Mouse (Mus musculus): ENCODE data around the gene Resf1. TPM values are rescaled to one million over a fixed set of nuclear protein-coding genes. Genes with fewer than 3 reads are reported as not detected.
"Not testable (repeated sequence)": the region's sequence is repeated elsewhere in the genome, so short reads cannot be mapped to it uniquely, and the experiment has no call there.

Resf1 gene
- polyA plus RNA-seq, 1 experiment from 2014 or later = 42.0 TPM

DNA sequence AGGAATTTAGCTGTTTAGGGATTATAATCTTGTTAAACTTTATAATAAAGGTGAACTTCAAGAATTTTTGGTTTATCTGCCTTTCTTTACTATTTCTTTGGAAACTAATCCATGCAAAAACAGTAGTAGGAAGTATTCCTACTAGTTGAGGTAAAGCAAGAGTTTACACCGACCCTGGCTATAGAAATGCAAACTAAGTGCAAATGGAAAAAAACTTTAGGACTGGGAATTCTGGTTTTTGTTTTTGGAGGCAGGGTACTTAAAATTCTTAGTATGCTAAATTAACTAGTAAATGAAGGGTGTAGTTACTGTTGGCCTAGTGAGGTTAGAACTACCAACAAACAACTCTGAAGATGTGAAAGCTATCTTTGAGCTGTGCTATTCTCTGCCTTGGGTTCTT is 3.0 kb downstream of the Resf1 start:
- H3K4me1 ChIP-seq = peaks cover 22% of the 10 kb centered on the region
- no peak overlapping the region for H3K4me3 ChIP-seq
- peaks cover 59% of the 10 kb centered on the region for H3K36me3 ChIP-seq (replicated peaks)
- no peak for DNase-seq (ENCODE audit: extremely low spot score, low spot score)
- WGBS = 80% methylated on average over 1 of the region's 1 CpGs
- H3K27me3 ChIP-seq (ENCODE audit: poor library complexity, severe bottlenecking) = no peaks in the 10 kb centered on the region
- no peak overlapping the region for H3K27ac ChIP-seq
- H3K9me3 ChIP-seq = no peaks in the 10 kb centered on the region

DNA sequence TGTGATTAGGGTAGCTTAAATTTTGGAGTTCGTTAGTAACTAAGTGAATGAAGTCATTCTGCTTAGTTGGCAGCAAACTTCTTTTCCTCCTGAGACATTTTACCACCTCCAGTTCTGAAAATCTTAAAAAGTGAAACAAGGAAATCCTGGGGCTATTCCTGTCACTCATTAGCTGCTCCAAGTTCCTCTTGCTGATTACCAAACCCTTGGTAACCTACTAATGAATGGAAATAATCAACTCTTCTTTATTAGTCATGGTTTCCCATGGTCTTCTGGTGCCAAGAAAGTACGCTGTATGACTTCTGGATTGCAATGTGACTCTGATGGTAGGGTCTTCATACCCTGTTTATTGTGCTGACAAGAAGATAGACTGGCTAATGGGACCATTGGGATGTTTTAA is 5.7 kb downstream of the Resf1 start:
- H3K36me3 ChIP-seq (replicated peaks) = peaks cover 83% of the 10 kb centered on the region
- WGBS = 87% methylated on average over 2 of the region's 2 CpGs

DNA sequence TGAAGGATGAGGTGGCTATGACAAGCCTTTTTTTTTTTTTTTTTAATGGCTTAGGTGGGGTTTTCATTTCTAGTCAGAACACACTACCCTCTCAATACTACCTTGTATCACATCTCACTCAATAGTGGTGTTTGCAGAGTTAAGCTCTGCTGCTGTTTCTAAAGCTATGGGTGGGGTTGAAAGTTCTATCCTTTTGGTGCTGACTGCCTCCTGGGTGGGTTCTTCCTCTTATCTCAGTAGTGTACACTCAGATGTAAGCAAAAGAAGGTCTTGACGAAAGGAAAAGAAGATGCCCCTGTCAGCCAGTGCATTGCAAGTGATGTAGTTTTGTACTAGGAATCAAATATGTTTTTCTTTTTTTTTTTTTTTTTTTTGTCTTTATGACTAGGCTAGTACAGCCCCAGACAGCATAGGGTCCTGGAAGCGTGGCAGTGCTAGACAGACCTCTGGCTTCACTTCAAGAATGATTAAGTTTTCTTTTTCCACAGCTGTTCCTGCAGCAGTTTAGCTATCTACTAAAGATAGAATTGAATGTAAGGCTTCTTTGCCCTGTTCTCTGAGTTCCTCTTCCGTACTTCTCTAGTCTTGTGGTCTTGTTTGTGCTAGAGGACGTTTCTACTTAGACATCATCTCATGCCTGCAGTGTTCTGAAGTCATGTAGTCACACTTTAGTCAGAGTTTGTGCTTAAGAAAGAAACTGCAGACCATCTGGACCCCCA is 14.5 kb downstream of the Resf1 start:
- Histone ChIP-seq H3K36me3 (replicated peaks) (peaks cover 96% of the 10 kb centered on the region), H3K9me3 (no peaks in the 10 kb centered on the region), H3K4me1 (no peaks in the 10 kb centered on the region), H3K4me3 (no peak overlapping the region), H3K27ac (no peak overlapping the region), H3K27me3 (ENCODE audit: poor library complexity, severe bottlenecking) (no peaks in the 10 kb centered on the region)
- WGBS = 93% methylated on average over 4 of the region's 4 CpGs
- no peak for DNase-seq (ENCODE audit: extremely low spot score, low spot score)

More for the DNA sequence above, 5.7 kb downstream of the Resf1 start:
- Histone ChIP-seq H3K9me3 (no peaks in the 10 kb centered on the region), H3K27me3 (ENCODE audit: poor library complexity, severe bottlenecking) (no peaks in the 10 kb centered on the region), H3K4me1 (peaks cover 13% of the 10 kb centered on the region), H3K27ac (no peak overlapping the region), H3K4me3 (no peak overlapping the region)
- no peak for DNase-seq (ENCODE audit: extremely low spot score, low spot score)

DNA sequence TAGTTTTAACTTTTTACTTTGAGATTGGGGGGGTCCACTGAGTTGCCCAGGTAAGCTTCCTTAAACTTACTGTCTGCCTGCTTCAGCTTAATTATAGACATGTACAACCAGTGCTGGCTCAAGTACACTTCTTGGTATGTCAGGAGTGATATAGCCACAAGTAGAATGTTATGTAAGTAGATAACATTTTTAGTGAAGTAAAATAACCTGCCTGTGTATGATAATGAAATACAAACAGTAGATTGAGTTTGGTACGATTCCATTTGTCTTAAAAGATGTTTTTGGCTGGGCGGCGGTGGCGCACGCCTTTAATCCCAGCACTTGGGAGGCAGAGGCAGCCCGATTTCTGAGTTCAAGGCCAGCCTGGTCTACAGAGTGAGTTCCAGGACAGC is 15.0 kb downstream of the Resf1 start:
- H3K36me3 ChIP-seq (replicated peaks) = peaks cover 99% of the 10 kb centered on the region
- no peak overlapping the region for H3K27ac ChIP-seq
- 97% methylated on average over 6 of the region's 6 CpGs for WGBS
- no peaks in the 10 kb centered on the region for H3K9me3 ChIP-seq
- DNase-seq (ENCODE audit: extremely low spot score, low spot score) = no peak
- no peaks in the 10 kb centered on the region for H3K4me1 ChIP-seq
- H3K4me3 ChIP-seq = no peak overlapping the region
- H3K27me3 ChIP-seq (ENCODE audit: poor library complexity, severe bottlenecking) = no peaks in the 10 kb centered on the region

DNA sequence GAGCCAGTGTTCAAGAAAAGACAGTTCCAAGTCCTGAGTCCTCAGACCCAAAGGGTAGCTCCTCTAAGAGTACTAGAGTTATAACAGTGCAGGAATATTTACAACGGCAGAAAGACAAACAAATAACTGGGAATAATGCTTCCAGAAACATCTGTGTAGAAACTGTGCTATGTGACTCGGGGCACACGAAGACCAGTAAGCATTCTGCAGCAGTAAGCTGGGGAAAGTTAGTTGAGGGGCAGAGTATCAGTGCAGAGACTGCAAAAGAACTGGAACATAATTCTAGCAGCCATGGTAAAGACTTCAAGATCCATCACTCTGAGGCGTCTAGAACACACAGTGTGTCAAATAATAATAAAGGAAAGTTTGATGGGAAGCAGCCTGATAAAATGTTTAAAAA is 19.9 kb downstream of the Resf1 start:
- Histone ChIP-seq H3K4me3 (no peak overlapping the region), H3K27me3 (ENCODE audit: poor library complexity, severe bottlenecking) (no peaks in the 10 kb centered on the region), H3K27ac (no peak overlapping the region), H3K9me3 (no peaks in the 10 kb centered on the region), H3K36me3 (replicated peaks) (peaks cover 98% of the 10 kb centered on the region), H3K4me1 (no peaks in the 10 kb centered on the region)
- no peak for DNase-seq (ENCODE audit: extremely low spot score, low spot score)
- 94% methylated on average over 4 of the region's 4 CpGs for WGBS

DNA sequence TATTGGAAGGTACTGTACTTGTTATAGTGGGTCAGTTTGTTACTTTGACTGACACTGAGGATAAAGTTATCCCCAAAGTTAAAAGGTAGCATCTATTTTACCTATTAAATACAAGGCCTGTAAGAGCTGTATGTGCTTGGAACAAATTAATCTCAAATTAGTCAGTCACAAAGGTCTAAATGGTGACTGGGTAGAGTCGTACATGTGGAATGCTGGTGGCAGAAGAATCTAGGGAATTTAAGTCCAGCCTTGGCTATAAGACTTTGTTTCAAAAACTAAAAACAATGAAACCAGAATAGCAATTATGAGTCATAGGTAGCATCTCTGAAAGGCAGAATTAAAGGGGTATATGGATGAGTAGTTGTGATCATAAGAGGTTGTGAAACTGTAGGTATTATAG is 21.1 kb downstream of the Resf1 start:
- Histone ChIP-seq H3K36me3 (replicated peaks) (peaks cover 98% of the 10 kb centered on the region), H3K27ac (no peak overlapping the region), H3K27me3 (ENCODE audit: poor library complexity, severe bottlenecking) (no peaks in the 10 kb centered on the region), H3K4me3 (no peak overlapping the region), H3K4me1 (no peaks in the 10 kb centered on the region), H3K9me3 (no peaks in the 10 kb centered on the region)
- no peak for DNase-seq (ENCODE audit: extremely low spot score, low spot score)
- WGBS = 94% methylated on average over 1 of the region's 1 CpGs

DNA sequence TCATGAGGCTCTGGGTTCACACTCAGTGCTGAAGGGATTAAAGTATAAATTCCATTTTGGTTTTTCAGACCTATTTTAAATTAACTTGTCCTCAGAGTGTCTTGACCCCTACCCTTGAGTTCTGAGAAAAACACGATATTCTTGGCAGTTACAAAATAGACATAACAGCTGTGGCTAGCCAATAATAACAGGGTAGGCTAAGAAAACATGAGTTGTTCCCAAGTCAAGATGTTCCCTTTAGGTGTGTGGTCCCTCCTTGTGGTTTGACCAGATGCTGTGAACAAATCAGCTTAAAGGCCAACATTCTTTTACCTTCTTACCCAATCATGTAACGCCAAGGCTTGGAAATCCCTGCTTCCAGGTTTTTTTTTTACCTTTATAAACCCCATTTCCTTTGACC is 23.8 kb downstream of the Resf1 start:
- H3K36me3 ChIP-seq (replicated peaks) = peaks cover 89% of the 10 kb centered on the region

DNA sequence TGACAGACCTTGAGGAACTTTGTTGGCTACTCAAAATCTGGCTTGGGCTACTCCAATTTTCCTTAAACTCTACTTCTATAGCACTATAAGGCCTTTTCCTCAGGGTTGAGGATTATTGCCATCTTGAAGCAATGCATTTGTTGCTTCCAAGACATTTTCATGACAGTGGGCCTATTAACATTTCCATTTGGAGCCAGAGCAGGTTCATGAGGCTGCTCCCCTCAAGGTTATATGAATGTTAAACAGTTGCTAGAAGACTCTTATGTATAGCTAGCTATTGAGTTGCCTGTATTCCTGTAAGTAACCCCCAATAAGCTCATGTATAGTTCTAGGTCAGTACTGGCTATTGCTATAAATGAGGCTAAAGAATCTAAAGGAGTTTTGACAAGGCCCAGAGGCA is 28.8 kb downstream of the Resf1 start:
- Histone ChIP-seq H3K9me3 (peaks cover 2% of the 10 kb centered on the region; the same call in 1 of the 2 replicates), H3K4me1 (no peaks in the 10 kb centered on the region), H3K27me3 (ENCODE audit: poor library complexity, severe bottlenecking) (no peaks in the 10 kb centered on the region), H3K27ac (no peak overlapping the region), H3K36me3 (replicated peaks) (peaks cover 41% of the 10 kb centered on the region), H3K4me3 (no peak overlapping the region)
- no peak for DNase-seq (ENCODE audit: extremely low spot score, low spot score)

More for the DNA sequence above, 23.8 kb downstream of the Resf1 start:
- Histone ChIP-seq H3K9me3 (no peaks in the 10 kb centered on the region), H3K4me3 (no peak overlapping the region), H3K4me1 (no peaks in the 10 kb centered on the region), H3K27me3 (ENCODE audit: poor library complexity, severe bottlenecking) (no peaks in the 10 kb centered on the region), H3K27ac (no peak overlapping the region)
- no peak for DNase-seq (ENCODE audit: extremely low spot score, low spot score)
- 91% methylated on average over 2 of the region's 2 CpGs for WGBS

DNA sequence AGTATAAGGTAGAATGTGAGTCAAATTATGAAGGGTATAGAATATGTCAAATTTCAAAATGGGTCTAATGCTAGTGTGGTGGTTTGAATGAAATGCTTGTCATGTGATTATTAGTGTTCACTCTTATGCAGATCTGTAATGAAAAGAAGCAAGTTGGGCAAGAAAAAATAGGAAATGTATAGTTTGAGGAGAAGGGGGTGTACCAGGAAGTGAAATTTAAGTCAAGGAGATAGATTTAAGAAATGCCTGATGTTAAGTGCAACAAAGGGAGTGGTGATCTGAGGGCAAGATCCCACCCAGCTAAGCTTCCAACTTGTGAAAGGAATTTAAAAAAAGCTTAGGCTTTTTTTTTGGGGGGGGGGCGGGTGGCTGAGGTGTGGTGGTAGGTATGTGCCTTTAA is 29.4 kb downstream of the Resf1 start:
- DNase-seq (ENCODE audit: extremely low spot score, low spot score) = no peak
- WGBS = 64% methylated on average over 1 of the region's 1 CpGs
- Histone ChIP-seq H3K27ac (no peak overlapping the region), H3K4me1 (no peaks in the 10 kb centered on the region), H3K27me3 (ENCODE audit: poor library complexity, severe bottlenecking) (no peaks in the 10 kb centered on the region), H3K9me3 (peaks cover 2% of the 10 kb centered on the region; the same call in 1 of the 2 replicates), H3K36me3 (replicated peaks) (peaks cover 35% of the 10 kb centered on the region), H3K4me3 (no peak overlapping the region)

DNA sequence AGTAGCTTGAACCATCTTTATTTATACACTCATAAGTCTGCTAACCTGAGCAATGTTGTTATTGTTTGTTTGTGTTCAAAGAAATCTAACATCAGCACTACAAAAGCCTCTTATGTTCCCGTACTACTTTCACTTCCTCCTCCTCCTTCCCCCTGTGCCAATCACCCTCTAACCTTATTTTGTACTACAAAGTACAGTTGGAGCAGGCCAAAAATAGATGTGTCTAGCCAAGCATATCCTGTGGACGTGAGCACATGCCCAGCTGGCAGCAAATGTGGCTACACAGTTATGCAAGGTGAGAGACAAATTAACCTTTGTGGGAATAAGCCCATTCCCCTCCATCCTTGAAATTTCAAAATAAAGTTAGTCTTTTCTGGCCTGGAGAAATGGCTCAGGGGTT is 34.6 kb downstream of the Resf1 start:
- WGBS = 76% methylated on average over 2 of the region's 2 CpGs
- Histone ChIP-seq H3K36me3 (replicated peaks) (no peaks in the 10 kb centered on the region; the same call in 1 of the 2 replicates), H3K27me3 (ENCODE audit: poor library complexity, severe bottlenecking) (no peaks in the 10 kb centered on the region), H3K9me3 (peaks cover 2% of the 10 kb centered on the region; the same call in 1 of the 2 replicates), H3K27ac (no peak overlapping the region), H3K4me1 (no peaks in the 10 kb centered on the region), H3K4me3 (no peak overlapping the region)
- DNase-seq (ENCODE audit: extremely low spot score, low spot score) = no peak

DNA sequence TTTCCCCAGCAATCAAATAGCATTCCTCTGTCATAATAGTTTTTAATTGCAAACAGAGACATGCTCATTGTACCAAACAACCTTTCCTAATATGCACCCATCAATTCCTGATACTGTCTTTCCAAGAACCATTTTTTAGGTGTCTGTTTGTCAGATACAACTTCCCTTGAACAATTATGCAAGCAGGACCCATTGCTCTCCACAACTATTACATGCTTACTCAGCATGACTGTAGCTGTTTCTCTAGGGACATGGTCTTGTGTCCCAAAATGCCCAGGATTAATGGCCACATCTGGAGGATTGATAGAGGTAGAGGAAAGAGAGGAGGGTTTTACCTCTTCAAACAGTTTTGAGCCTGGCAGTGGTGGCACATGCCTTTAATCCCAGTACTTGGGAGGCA is 35.2 kb downstream of the Resf1 start:
- H3K27ac ChIP-seq = no peak overlapping the region

DNA sequence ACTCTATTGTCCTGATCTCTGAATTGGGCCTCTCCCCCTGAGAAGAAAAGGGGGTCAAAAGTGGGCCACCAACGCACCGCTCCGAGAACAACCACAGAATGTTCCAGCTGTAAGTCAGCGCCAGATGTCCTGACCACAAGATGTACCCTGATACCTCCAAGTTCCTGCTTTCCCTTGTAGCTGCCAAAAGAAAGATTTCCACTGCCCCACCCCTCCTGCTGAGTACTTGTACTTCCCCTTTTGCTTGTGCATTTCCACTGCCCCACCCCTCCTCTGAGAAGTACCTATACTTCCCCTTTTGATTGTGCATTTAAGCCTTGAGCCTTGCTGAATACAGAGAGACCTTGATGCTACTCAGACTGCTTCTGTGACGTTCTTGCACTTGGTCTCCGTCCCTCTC is 39.0 kb downstream of the Resf1 start:
- not testable (repeated sequence) for H3K27me3 ChIP-seq (ENCODE audit: poor library complexity, severe bottlenecking); H3K36me3 ChIP-seq (replicated peaks); DNase-seq (ENCODE audit: extremely low spot score, low spot score); H3K4me3 ChIP-seq; H3K9me3 ChIP-seq; H3K4me1 ChIP-seq; H3K27ac ChIP-seq
- 95% methylated on average over 6 of the region's 6 CpGs for WGBS

More for the DNA sequence above, 35.2 kb downstream of the Resf1 start:
- Histone ChIP-seq H3K9me3 (peaks cover 2% of the 10 kb centered on the region; the same call in 1 of the 2 replicates), H3K4me1 (no peaks in the 10 kb centered on the region), H3K36me3 (replicated peaks) (no peaks in the 10 kb centered on the region; the same call in 1 of the 2 replicates), H3K27me3 (ENCODE audit: poor library complexity, severe bottlenecking) (no peaks in the 10 kb centered on the region), H3K4me3 (no peak overlapping the region)
- DNase-seq (ENCODE audit: extremely low spot score, low spot score) = no peak

DNA sequence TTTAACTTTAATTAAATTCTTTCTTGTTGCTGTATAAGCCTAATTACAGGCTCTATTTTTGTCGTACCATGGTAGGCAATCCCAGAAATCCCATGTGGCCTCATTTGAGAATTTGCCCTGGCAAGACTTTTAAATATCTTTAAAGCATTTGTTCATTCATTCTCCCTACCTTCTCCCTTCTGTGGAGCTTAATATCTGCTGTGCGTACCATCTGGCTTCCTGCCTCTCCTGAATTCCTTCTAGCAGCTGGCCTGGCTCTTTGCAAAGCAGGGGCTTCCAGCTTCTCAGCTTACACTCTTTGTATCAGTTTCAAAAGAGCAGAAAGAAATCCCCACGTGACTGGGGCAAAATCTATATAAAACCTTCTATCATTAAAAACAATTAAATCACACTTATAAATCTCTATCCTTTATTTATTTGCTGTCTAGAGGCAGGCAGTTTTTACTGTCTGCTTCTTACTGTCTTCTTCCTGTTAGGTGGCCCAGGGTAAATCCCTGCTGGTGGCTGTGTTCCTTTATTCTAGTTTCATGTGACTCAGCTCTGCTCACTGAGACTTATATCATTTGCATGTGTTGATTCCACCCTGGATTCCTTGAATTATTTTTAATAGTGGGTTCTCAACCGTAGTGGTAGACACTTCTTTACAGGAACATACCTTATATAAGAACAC is 45.7 kb downstream of the Resf1 start:
- no peaks in the 10 kb centered on the region for H3K36me3 ChIP-seq (replicated peaks)
- H3K27me3 ChIP-seq (ENCODE audit: poor library complexity, severe bottlenecking) = no peaks in the 10 kb centered on the region
- no peak for DNase-seq (ENCODE audit: extremely low spot score, low spot score)
- no peak overlapping the region for H3K27ac ChIP-seq
- 69% methylated on average over 4 of the region's 4 CpGs for WGBS
- H3K4me1 ChIP-seq = no peaks in the 10 kb centered on the region
- no peak overlapping the region for H3K4me3 ChIP-seq
- H3K9me3 ChIP-seq = 0 out of 2 replicates have a peak, but pooled peaks cover 3% of the 10 kb centered on the region

All from forebrain, embryonic 10.5 days (tissue).